Mouse (Mus musculus): ENCODE measurements around the gene Arhgap45.

- no peak for TF ChIP-seq GATA1 (IDR thresholded peaks at IDR 0.05; ENCODE audit: borderline replicate concordance, low read length)
- TF ChIP-seq FLI1 (IDR thresholded peaks at IDR 0.05; ENCODE audit: low read length), result no peak
Observed at GRCm38 (mm10) chr10:80035686-80036085, 19.2 kb downstream of the Arhgap45 start.

Measured in megakaryocyte, embryonic 14.5 days (primary cell).